Mouse (Mus musculus): ENCODE measurements around the gene Esrrg. TPM values are rescaled to one million over a fixed set of nuclear protein-coding genes. Genes with fewer than 3 reads are reported as not detected.

Gene Esrrg
- polyA plus RNA-seq, 1 experiment from 2014 or later: 21.2 TPM

DNA sequence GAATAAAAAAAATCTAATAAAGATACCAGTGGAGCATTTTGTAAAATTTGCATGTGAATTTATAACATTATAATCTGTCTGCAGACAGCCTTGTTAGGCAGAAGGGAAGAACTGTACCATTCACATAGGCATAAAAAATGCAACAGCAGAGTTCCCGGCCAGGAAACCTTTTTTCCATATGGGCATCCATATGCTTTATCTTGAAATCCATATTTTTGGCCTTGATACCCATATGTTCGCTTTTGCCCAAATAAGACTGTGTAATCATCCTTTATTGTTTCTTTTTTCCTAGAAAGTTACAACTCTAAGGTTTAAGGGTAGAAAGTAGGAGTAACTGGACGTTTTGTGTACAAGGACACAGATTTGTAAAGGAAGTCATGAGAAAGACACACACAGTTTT lies 226.0 kb downstream of the Esrrg start:
- Histone ChIP-seq H3K27me3 (replicated peaks) (no peaks in the 10 kb centered on the region), H3K4me3 (no peak overlapping the region), H3K4me1 (peaks cover 37% of the 10 kb centered on the region), H3K36me3 (no peaks in the 10 kb centered on the region), H3K27ac (replicated peaks) (no peak overlapping the region), H3K9ac (no peak overlapping the region), H3K4me2 (no peak overlapping the region), H3K9me3 (no peaks in the 10 kb centered on the region; the same call in 1 of the 2 replicates)
- 87% methylated on average over 3 of the region's 3 CpGs for WGBS
- ATAC-seq (ENCODE audit: extremely low read depth, insufficient number of reproducible peaks, low FRiP score, low TSS enrichment): no peak

DNA sequence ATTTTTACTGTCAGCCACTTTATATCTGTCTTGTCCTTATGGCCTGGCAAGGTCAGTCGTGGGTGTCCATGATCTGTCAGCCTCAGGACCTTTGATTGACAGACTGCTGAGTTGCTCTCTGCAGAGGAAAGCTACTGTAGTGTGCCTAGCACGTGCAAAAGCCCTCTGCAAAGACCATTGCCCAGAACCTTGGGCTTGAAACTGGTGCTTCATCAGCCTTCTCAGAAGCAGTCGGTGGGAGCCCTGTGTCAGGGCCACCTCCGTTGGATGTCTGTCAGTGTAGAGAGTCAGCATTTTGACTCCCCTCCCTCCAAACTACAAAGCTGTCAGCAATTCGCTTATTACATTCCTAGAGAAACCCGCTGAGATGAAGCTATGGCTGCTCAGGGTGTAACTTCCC lies 227.8 kb downstream of the Esrrg start:
- no peak for ATAC-seq (ENCODE audit: extremely low read depth, insufficient number of reproducible peaks, low FRiP score, low TSS enrichment)
- Histone ChIP-seq H3K36me3 (no peaks in the 10 kb centered on the region), H3K4me2 (peak overlapping the region; percentile 53), H3K27ac (replicated peaks) (peak overlapping the region; percentile 99), H3K9me3 (no peaks in the 10 kb centered on the region; the same call in 1 of the 2 replicates), H3K27me3 (replicated peaks) (no peaks in the 10 kb centered on the region), H3K4me1 (peaks cover 39% of the 10 kb centered on the region), H3K9ac (peak overlapping the region; percentile 76), H3K4me3 (no peak overlapping the region)
- 7% methylated on average over 6 of the region's 6 CpGs for WGBS

DNA sequence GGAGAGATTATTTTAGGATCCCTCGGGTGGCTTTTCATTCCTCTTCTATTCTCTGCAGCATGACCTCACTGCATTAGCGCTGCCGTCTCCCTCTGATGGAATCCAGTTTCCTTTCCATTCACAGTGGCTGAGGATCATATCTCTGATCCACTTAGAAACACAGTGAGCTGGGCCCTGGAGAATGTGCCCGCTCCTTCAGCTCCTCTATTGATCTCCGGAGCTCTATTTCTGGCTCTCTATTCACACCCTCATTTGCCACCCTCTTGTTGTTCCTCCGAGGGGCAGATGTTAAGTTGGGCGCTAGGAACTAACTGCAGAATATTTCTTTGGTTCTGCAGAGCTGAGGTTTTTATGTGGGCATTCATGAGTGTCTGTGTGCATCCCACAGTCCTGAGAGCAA lies 228.3 kb downstream of the Esrrg start:
- H3K27ac ChIP-seq (replicated peaks): peak overlapping the region; percentile 99
- ATAC-seq (ENCODE audit: extremely low read depth, insufficient number of reproducible peaks, low FRiP score, low TSS enrichment): peak; percentile 56; the same call in 1 of the 2 replicates
- H3K4me2 ChIP-seq: peak overlapping the region; percentile 53
- H3K4me3 ChIP-seq: no peak overlapping the region
- peaks cover 44% of the 10 kb centered on the region for H3K4me1 ChIP-seq
- 7% methylated on average over 7 of the region's 7 CpGs for WGBS
- no peaks in the 10 kb centered on the region; the same call in 1 of the 2 replicates for H3K9me3 ChIP-seq
- H3K9ac ChIP-seq: peak overlapping the region; percentile 76
- no peaks in the 10 kb centered on the region for H3K36me3 ChIP-seq
- no peaks in the 10 kb centered on the region for H3K27me3 ChIP-seq (replicated peaks)

DNA sequence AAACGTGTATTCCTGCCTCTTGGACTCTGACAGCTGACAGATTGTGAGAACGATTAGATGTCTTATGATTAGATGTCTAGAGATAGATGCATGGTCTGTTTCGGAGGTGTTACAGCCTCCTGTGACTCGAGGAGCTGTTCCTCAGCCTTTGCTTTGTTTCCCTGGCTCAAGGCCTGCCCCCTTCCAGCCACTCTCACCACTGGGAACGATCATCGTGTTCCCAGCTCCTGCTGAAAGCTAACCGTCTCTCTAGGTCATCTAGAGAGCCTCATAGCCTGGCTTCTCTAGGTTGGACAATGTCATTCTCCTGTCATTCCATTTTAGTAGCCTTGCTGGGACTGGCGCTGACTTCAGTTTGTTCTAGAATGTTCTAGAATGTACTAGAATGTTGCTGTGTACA lies 233.0 kb downstream of the Esrrg start:
- Histone ChIP-seq H3K4me1 (peaks cover 38% of the 10 kb centered on the region), H3K27ac (replicated peaks) (peak overlapping the region; percentile 38), H3K36me3 (no peaks in the 10 kb centered on the region), H3K4me2 (no peak overlapping the region), H3K27me3 (replicated peaks) (no peaks in the 10 kb centered on the region), H3K4me3 (no peak overlapping the region), H3K9ac (no peak overlapping the region), H3K9me3 (no peaks in the 10 kb centered on the region)
- no peak for ATAC-seq (ENCODE audit: extremely low read depth, insufficient number of reproducible peaks, low FRiP score, low TSS enrichment)
- 63% methylated on average over 8 of the region's 8 CpGs for WGBS

DNA sequence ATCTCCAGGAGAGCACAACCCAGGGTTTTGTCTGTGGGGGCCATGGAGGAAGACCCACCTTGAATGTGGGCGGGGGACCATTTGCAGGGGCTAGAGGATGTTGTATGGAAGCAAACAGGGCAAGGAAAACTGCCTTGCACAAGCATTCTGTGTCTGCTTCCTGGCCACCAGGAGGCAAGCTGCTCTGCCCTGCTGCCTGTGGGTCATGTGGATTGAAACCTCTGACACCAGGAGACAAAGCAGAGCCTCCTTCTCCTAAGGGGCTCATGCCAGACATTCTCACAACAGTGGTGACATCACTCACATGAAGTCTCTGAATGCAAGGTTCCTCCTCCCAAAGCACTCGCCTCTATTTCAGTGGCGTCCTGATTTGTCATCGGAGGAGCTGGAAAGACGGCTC lies 234.1 kb downstream of the Esrrg start:
- H3K36me3 ChIP-seq: no peaks in the 10 kb centered on the region
- H3K27me3 ChIP-seq (replicated peaks): no peaks in the 10 kb centered on the region
- H3K4me2 ChIP-seq: no peak overlapping the region
- H3K4me1 ChIP-seq: peaks cover 32% of the 10 kb centered on the region
- H3K9me3 ChIP-seq: no peaks in the 10 kb centered on the region
- H3K27ac ChIP-seq (replicated peaks): peak overlapping the region; percentile 38
- 65% methylated on average over 5 of the region's 5 CpGs for WGBS
- H3K4me3 ChIP-seq: no peak overlapping the region
- ATAC-seq (ENCODE audit: extremely low read depth, insufficient number of reproducible peaks, low FRiP score, low TSS enrichment): no peak
- no peak overlapping the region for H3K9ac ChIP-seq

DNA sequence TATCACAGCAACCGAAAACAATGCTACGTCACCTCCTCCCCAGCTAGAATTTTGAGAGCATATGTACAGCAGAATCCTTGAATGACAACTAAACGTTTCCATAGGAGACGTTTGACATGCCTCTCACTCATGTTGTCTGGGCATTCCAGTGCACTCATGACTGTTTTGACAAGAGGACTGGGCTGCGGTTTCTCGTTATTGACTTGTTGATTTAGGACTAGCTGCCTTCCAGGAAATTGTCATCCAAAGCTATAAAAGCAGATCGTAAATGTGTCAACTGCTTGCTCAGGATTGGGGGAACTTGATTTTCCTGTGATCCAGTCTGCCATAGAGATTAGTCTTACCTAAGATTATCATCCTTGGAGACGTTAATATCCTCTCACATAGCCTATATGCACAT lies 245.6 kb downstream of the Esrrg start:
- Histone ChIP-seq H3K9ac (no peak overlapping the region), H3K27ac (replicated peaks) (no peak overlapping the region), H3K4me2 (no peak overlapping the region), H3K27me3 (replicated peaks) (no peaks in the 10 kb centered on the region), H3K4me3 (no peak overlapping the region), H3K9me3 (no peaks in the 10 kb centered on the region), H3K4me1 (peaks cover 5% of the 10 kb centered on the region; the same call in 1 of the 2 replicates), H3K36me3 (no peaks in the 10 kb centered on the region)
- WGBS: 53% methylated on average over 8 of the region's 8 CpGs
- ATAC-seq (ENCODE audit: extremely low read depth, insufficient number of reproducible peaks, low FRiP score, low TSS enrichment): no peak

DNA sequence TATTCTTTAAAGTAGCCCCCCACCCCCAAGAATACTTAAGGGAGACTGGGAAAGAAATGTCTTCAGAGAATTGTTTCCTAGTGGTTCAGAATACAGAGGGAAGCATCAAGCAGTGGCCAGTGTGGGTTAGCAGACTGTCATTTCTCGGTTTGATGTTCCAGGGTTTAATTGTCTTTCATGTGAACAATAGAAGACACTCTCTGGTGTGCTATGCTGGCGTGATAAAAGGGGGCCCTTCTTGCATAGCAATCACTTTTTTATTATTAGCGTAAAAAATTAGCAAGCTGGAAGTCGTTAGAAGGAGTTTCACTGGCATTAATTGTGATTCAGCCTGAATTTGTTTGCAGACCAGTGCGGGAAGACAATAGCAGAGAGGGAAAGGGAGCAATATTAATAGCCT lies 253.7 kb downstream of the Esrrg start:
- H3K27me3 ChIP-seq (replicated peaks): no peaks in the 10 kb centered on the region
- H3K4me1 ChIP-seq: peaks cover 10% of the 10 kb centered on the region
- H3K9me3 ChIP-seq: no peaks in the 10 kb centered on the region
- H3K27ac ChIP-seq (replicated peaks): no peak overlapping the region
- no peak overlapping the region for H3K9ac ChIP-seq
- no peak overlapping the region for H3K4me2 ChIP-seq
- H3K4me3 ChIP-seq: no peak overlapping the region
- 79% methylated on average over 5 of the region's 5 CpGs for WGBS
- no peak for ATAC-seq (ENCODE audit: extremely low read depth, insufficient number of reproducible peaks, low FRiP score, low TSS enrichment)
- no peaks in the 10 kb centered on the region for H3K36me3 ChIP-seq

DNA sequence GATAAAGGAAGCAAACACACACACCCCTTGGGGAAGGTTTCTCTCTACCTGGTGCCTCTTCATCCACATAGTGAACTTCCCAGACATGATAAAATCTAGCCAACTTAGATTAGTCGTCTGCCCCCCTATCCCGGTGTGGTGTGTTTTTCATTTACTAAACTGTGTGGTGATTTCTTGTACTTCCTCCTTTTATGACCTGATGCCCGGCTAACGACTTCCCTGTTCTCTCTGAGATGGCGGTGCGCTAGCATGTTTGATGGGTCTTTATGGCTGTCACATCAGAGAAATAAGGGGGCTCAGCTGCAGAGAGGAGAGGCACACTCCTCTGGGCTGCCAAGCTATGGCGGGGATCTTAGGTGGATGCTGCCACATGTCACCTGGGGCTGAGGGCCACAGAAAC lies 259.8 kb downstream of the Esrrg start:
- Histone ChIP-seq H3K4me2 (no peak overlapping the region), H3K27me3 (replicated peaks) (no peaks in the 10 kb centered on the region), H3K4me1 (peaks cover 25% of the 10 kb centered on the region), H3K27ac (replicated peaks) (peak overlapping the region; percentile 28), H3K9ac (no peak overlapping the region), H3K36me3 (no peaks in the 10 kb centered on the region), H3K9me3 (no peaks in the 10 kb centered on the region), H3K4me3 (no peak overlapping the region)
- ATAC-seq (ENCODE audit: extremely low read depth, insufficient number of reproducible peaks, low FRiP score, low TSS enrichment): no peak
- WGBS: 79% methylated on average over 7 of the region's 7 CpGs

DNA sequence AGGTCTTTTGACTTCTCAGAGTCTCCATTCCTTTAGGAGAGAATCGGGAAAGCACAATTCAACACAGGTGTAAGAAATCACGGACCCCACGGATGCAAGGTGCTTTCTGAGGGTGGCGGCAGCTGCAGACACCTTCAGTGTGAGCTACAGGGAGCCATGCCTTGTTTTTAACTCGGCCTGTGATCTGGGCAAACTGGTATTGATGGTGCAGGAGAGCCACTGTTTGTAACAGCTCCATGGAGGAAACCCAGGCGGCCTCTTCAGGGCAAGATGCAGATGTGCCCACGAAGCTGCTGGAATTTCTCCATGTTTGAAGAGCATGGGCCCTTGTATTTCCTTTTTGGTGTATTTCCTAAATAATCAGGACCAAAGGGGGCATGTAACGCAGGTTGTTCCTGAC lies 263.6 kb downstream of the Esrrg start:
- ATAC-seq (ENCODE audit: extremely low read depth, insufficient number of reproducible peaks, low FRiP score, low TSS enrichment): no peak
- Histone ChIP-seq H3K9me3 (no peaks in the 10 kb centered on the region), H3K9ac (no peak overlapping the region), H3K27me3 (replicated peaks) (no peaks in the 10 kb centered on the region), H3K4me3 (no peak overlapping the region), H3K36me3 (no peaks in the 10 kb centered on the region), H3K4me2 (no peak overlapping the region), H3K27ac (replicated peaks) (peak overlapping the region; percentile 61), H3K4me1 (peaks cover 39% of the 10 kb centered on the region)
- WGBS: 44% methylated on average over 8 of the region's 8 CpGs

DNA sequence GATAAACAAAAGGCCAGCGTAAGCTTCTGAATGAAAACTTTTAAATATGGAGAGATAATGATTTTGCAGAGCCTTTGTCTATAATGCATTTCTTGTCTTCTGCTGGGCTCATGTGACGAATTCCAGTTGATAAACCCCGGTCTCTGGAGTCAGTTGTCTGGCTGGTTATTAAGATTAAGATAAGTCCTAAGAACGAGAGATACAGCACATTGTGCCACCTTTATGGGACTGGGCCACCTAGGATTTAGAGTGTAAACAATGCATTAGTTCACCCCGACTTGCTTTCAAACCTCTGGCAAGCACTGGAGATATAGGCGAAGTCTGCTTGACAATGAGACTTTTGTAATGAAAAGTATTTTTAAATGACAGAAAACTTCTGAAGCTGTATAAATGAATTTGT lies 264.2 kb downstream of the Esrrg start:
- no peak for ATAC-seq (ENCODE audit: extremely low read depth, insufficient number of reproducible peaks, low FRiP score, low TSS enrichment)
- H3K4me2 ChIP-seq: no peak overlapping the region
- H3K27me3 ChIP-seq (replicated peaks): no peaks in the 10 kb centered on the region
- H3K27ac ChIP-seq (replicated peaks): peak overlapping the region; percentile 61
- H3K9ac ChIP-seq: no peak overlapping the region
- 18% methylated on average over 6 of the region's 6 CpGs for WGBS
- no peaks in the 10 kb centered on the region for H3K36me3 ChIP-seq
- no peak overlapping the region for H3K4me3 ChIP-seq
- no peaks in the 10 kb centered on the region for H3K9me3 ChIP-seq
- H3K4me1 ChIP-seq: peaks cover 44% of the 10 kb centered on the region

DNA sequence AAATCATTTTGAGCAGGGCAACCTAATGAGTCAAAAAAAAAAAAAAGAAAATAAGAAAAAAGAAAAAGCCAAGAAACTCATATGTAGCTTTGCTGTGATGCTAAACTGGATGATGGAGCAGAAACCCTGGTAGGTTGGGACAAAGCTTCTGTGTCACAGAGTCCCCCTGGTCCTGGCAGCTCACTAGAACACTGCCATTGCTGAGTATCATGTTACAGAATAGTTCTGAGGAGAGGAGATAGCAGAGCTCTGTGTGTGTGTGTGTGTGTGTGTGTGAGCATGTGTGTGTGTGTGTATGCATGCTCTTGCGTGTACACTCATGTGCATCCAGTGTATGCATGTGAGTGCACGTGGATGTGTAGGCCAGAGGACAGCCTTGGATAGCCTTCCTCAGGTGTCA lies 265.2 kb downstream of the Esrrg start:
- Histone ChIP-seq H3K4me1 (peaks cover 50% of the 10 kb centered on the region), H3K9me3 (no peaks in the 10 kb centered on the region), H3K27ac (replicated peaks) (no peak overlapping the region; the same call in 1 of the 2 replicates), H3K4me2 (no peak overlapping the region), H3K27me3 (replicated peaks) (no peaks in the 10 kb centered on the region), H3K4me3 (no peak overlapping the region), H3K36me3 (no peaks in the 10 kb centered on the region), H3K9ac (no peak overlapping the region)
- no peak for ATAC-seq (ENCODE audit: extremely low read depth, insufficient number of reproducible peaks, low FRiP score, low TSS enrichment)
- 55% methylated on average over 2 of the region's 2 CpGs for WGBS

DNA sequence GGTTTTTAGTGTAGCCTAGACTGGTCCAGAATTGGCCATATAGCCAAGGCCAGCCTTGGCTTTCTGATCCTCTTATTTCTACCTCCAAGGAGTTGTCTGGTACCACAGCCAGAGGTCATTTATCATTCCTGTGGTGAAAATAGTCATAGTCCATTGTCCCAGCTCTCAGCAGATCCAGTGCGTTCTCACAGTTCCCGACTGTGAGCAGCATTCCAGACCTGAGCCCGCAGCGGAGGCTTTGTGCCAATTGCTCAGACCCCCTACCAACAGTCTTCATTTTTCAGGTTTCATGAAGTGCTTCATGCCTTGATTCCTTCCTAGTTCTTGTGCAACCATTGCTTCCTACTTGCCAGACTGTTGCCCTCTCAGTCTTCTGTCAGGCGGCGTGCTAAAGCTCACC lies 278.7 kb downstream of the Esrrg start:
- no peak for ATAC-seq (ENCODE audit: extremely low read depth, insufficient number of reproducible peaks, low FRiP score, low TSS enrichment)
- WGBS: 76% methylated on average over 6 of the region's 6 CpGs

More for the DNA sequence above, 278.7 kb downstream of the Esrrg start:
- Histone ChIP-seq H3K9ac (no peak overlapping the region), H3K36me3 (no peaks in the 10 kb centered on the region), H3K4me1 (peaks cover 18% of the 10 kb centered on the region), H3K9me3 (no peaks in the 10 kb centered on the region), H3K27ac (replicated peaks) (no peak overlapping the region), H3K4me3 (no peak overlapping the region), H3K4me2 (no peak overlapping the region), H3K27me3 (replicated peaks) (no peaks in the 10 kb centered on the region)
